Mouse (Mus musculus): ENCODE results near the gene Smagp.

DNA sequence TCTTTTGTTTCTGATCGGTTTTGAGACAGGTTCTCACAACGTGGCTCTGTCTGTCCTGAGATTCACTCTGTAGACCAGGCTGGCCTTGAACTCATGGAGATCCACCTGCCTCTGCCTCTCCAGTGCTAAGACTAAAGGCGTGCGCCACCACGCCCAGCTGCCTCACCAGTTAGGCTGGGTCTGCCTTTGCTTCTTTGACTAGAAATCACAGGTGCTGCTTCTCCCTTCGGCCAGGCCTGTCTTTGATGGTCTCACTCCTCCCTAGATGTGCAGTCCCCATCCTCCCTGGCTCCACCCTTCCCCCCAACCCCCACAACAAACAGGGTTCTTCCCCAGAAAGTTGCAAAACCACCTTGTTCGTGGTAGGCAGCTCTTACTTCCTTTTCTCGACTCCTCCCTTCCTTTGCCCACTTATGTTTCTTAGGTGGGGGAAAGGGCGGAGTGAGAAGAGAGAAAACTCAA, 28.1 kb upstream of the Smagp start:
- TF ChIP-seq CTCF (IDR thresholded peaks at IDR 0.05; ENCODE audit: low read depth) = no peak
- TF ChIP-seq EP300 (IDR thresholded peaks at IDR 0.05; ENCODE audit: low read depth) = no peak

Data from heart, postnatal 0 days (tissue).